10 mouse cellular contexts compared by ENCODE assay signal in the genomic region with DNA sequence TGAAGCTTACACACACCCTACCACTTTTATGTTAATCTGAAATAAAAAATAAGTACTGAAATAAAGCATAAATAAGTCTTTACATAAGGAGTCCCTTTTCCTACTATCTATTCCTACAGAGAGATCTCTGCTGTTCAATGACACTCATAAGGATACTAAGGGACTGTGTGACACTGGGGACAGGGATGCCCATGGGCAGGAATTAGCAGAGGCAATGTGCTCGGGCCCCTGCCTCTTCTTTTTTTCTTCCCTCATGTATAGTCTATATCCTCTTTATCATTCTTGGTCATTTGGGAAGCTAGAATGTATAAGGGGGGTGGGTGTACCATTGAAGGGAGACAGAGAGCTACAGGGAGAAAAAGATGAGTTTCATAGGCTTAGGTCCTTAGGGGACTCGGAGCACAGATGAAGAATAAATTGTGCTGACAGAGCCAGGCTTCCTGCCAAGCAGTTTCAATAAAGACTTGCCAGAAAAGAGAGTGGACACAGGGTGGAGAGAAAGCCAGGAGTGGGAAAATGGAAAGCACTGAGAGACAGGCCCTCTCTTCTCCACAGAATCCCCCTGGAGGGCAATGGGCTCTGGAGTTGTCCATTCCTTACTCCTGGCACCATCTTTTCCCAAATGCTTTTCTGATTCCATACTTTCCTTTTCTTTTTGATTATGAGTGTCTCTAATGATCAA.
A peak's percentile ranks its signal among the peaks of the same experiment; 100 is the strongest.
DNase-seq lines count a peak whose midpoint lies in the region; ATAC-seq lines count a peak whose summit lies in the region.
"Had no signal": no experiment of that assay in that cellular context is flagged by ENCODE, and none has a peak within 500 bp of the region (broad histone marks: within the 10 kb centered on the region; RNA-seq: fewer than 3 reads in every experiment).

No protein-coding gene starts in this region.

- no peak overlapping the region for H3K27ac ChIP-seq in kidney, embryonic 14.5 days (ENCODE audit: low read depth, low read length)
- H3K27ac ChIP-seq: liver, embryonic 14.5 days had no signal

- no peaks in the 10 kb centered on the region for H3K27me3 ChIP-seq in kidney, embryonic 14.5 days (ENCODE audit: control insufficient read depth, insufficient read depth, low read length)

- intact Hi-C loops in heart, postnatal 14 days (cut with DNase I), result no loop called here
- intact Hi-C loops in heart, postnatal 36 days (cut with DNase I), result no loop called here
- intact Hi-C loops in heart, postnatal 25 days (cut with DNase I), result no loop called here

- no peak overlapping the region for H3K9ac ChIP-seq in kidney, embryonic 14.5 days (ENCODE audit: low read depth, low read length)
- H3K9ac ChIP-seq: liver, embryonic 14.5 days had no signal

- H3K4me3 ChIP-seq in kidney, embryonic 14.5 days (ENCODE audit: low read length), result no peak overlapping the region

- peak; percentile 68; the same call in 1 of the 2 replicates for ATAC-seq in kidney, embryonic 14.5 days (ENCODE audit: low FRiP score, low TSS enrichment)

- WGBS in kidney, embryonic 14.5 days, result 64% methylated on average over 2 of the region's 2 CpGs

- no peaks in the 10 kb centered on the region for H3K36me3 ChIP-seq in kidney, embryonic 14.5 days (ENCODE audit: control insufficient read depth, insufficient read depth, low read length)
- H3K36me3 ChIP-seq: G1E had no signal

- no peak overlapping the region for H3K4me2 ChIP-seq in kidney, embryonic 14.5 days (replicated peaks; ENCODE audit: low read depth, low read length)

- H3K4me1 ChIP-seq in kidney, embryonic 14.5 days (ENCODE audit: control insufficient read depth, insufficient read depth, low read length), result no peaks in the 10 kb centered on the region

- no peaks in the 10 kb centered on the region for H3K9me3 ChIP-seq in kidney, embryonic 14.5 days (ENCODE audit: control insufficient read depth, low read length)
- H3K9me3 ChIP-seq: G1E had no signal

- DNase-seq in heart, postnatal 14 days, result peak; percentile 1 to 21
- DNase-seq in heart, postnatal 36 days, result no peak
- peak; percentile 7 for DNase-seq in ovary, postnatal 14 days (ENCODE audit: low spot score)
- no peak for DNase-seq in ovary, postnatal 36 days (ENCODE audit: low spot score)
- DNase-seq in retina, adult 2 months (ENCODE audit: low read depth, low spot score), result peak; percentile 3
- DNase-seq in yolk sac, embryonic 10.5 days (ENCODE audit: low spot score), result no peak
- DNase-seq in heart, postnatal 25 days (ENCODE audit: low spot score), result no peak

Comparison
In these comparisons a context has a peak if more than half of its experiments do, and no peak if none do; other contexts are left out.
1. DNase-seq: peak in heart, postnatal 14 days (2 of 2), ovary, postnatal 14 days (single experiment) and retina, adult 2 months (single experiment); none in heart, postnatal 36 days (0 of 2), ovary, postnatal 36 days (single experiment), yolk sac, embryonic 10.5 days (single experiment) and heart, postnatal 25 days (single experiment).